Mouse (Mus musculus): ENCODE results near the gene Hsp90aa1. TPM values are rescaled to one million over a fixed set of nuclear protein-coding genes. Genes with fewer than 3 reads are reported as not detected.

The Hsp90aa1 gene
- polyA plus RNA-seq (2015; fragmentation: Nextera tagmentation; extraction: Ambion mirVana) = 496 and 532 TPM in 2 replicates

DNA sequence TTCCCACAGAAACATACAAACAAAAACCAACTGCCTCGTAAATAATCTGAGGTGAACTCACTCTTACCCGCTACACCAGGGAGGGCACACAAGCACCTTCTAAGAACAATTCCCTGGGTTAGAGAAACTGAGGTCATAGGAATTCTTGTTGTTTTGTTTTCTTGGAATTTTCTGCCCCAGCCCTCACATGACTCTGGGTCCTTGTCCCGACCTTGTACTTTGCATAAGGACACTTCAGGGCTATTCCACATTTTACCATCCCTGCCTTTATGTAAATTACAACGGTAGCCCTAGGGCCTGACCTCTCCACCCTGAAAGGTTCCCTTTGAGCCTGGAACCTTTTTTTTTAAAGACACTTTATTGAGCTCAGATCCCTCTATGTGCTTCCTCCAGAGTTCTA is at the start of gene Hsp90aa1:
TSS of gene Hsp90aa1 (minus strand) at position 173 of the 400 bp plus-strand sequence.

GRCm38 (mm10) chr12:110737170-110738157 is 34.9 kb upstream of the Hsp90aa1 start, which contains the start of gene Wdr20:
Gene Wdr20, plus strand, starts transcription at chr12:110737944.

GRCm38 (mm10) chr12:110682561-110683299 is 19.8 kb downstream of the Hsp90aa1 start, which contains the start of gene 1700001K19Rik:
Gene 1700001K19Rik, minus strand, starts transcription at chr12:110682619.

Small RNA genes lying within 50 kb of the gene (microRNA-seq; reads per million reads assigned to microRNA genes)
- not detected for gene Gm27299 (ENCODE audit: borderline replicate concordance, insufficient number of aligned reads)

Other genes starting within 250 kb of the Hsp90aa1 start
- gene Dync1h1, start 101.3 kb downstream of the Hsp90aa1 start, polyA plus RNA-seq (2015; fragmentation: Nextera tagmentation; extraction: Ambion mirVana) = 24.7 and 28.2 TPM in 2 replicates
- gene 1700001K19Rik, start 20.1 kb downstream of the Hsp90aa1 start, polyA plus RNA-seq (2015; fragmentation: Nextera tagmentation; extraction: Ambion mirVana) = not detected in 2 replicates
- gene Wdr20, start 35.2 kb upstream of the Hsp90aa1 start, polyA plus RNA-seq (2015; fragmentation: Nextera tagmentation; extraction: Ambion mirVana) = 12.2 and 16.8 TPM in 2 replicates
- gene Mok, start 138.2 kb upstream of the Hsp90aa1 start, polyA plus RNA-seq (2015; fragmentation: Nextera tagmentation; extraction: Ambion mirVana) = 4.1 and 4.5 TPM in 2 replicates
- gene Zfp839, start 147.5 kb upstream of the Hsp90aa1 start, polyA plus RNA-seq (2015; fragmentation: Nextera tagmentation; extraction: Ambion mirVana) = 3.7 and 5.5 TPM in 2 replicates
- 58.1 and 64.6 TPM in 2 replicates for gene Cinp, start 186.4 kb upstream of the Hsp90aa1 start, polyA plus RNA-seq (2015; fragmentation: Nextera tagmentation; extraction: Ambion mirVana)
- gene Tecpr2, start 186.5 kb upstream of the Hsp90aa1 start, polyA plus RNA-seq (2015; fragmentation: Nextera tagmentation; extraction: Ambion mirVana) = 1.4 and 1.7 TPM in 2 replicates